Mouse (Mus musculus) Patski (cell line): ENCODE measurements at regions not wholly inside any gene's neighbourhood (a gene's known extent, or its start where the extent isn't known, plus 50 kb on each side); places are given as distances from the start of the nearest gene placed in this dataset.

Experiments used
- ATAC-seq: fragments of 100-300 bp; one replicate; pipeline ENCODE4 v1.8.0; 2021
- CTCF ChIA-PET: fragments of 350-600 bp; sonication (Branson Sonifier 250); formaldehyde crosslinking; loops from one replicate; lab custom pipeline; 2022; ENCODE audit warnings: inconsistent platforms; lab: Charles Lee
- POLR2A ChIA-PET: fragments of 350-600 bp; sonication (Branson Sonifier 250); formaldehyde crosslinking; loops from one replicate; lab custom pipeline; 2022; ENCODE audit warnings: antibody characterized with exemption, inconsistent platforms; lab: Charles Lee
- DNase-seq: peaks from one replicate; pipeline ENCODE4 v3.0.0-alpha.2; 2011; ENCODE audit warnings: low read depth, low spot score
- H3K27me3 ChIP-seq: fragments of 371-371 bp; one replicate; pipeline ENCODE4 v1.5.1; 2021
- CTCF ChIP-seq: fragments of 100-300 bp; IDR thresholded peaks from one replicate; pipeline ENCODE4 v1.5.1; 2021
- in situ Hi-C: fragments of 300-500 bp; cut with MboI; formaldehyde crosslinking; loops from 3 replicates; pipeline ENCODE4 v1.11.1; 2018; ENCODE audit warnings: low pct_unique_long_range_greater_than_20kb, mixed read lengths

- no peaks in the 10 kb centered on the region for H3K27me3 ChIP-seq
- POLR2A ChIA-PET = no interaction called here
- CTCF ChIA-PET = interaction anchor here (1.6 kb wide), 1 partner anchor 16 kb away, joined by 4 read pairs; no protein-coding TSS in a partner anchor
- no peak for TF ChIP-seq CTCF
- DNase-seq (no peak), ATAC-seq (no peak)
- in situ Hi-C loops = no loop called here
Observed at GRCm38 (mm10) chr12:12787608-12788262, 154.0 kb downstream of the Mycn start.

GRCm38 (mm10) chr12:12787161-12787560 is 154.6 kb downstream of the Mycn start:
- CTCF ChIA-PET = no interaction called here
- in situ Hi-C loops = no loop called here

GRCm38 (mm10) chr12:12783699-12784605 is 157.8 kb downstream of the Mycn start:
- ATAC-seq (no peak), DNase-seq (no peak)
- no peak for TF ChIP-seq CTCF
- ChIA-PET POLR2A (no interaction called here), CTCF (no interaction called here)
- H3K27me3 ChIP-seq = no peaks in the 10 kb centered on the region
- in situ Hi-C loops = no loop called here

More at GRCm38 (mm10) chr12:12787161-12787560, 154.6 kb downstream of the Mycn start:
- POLR2A ChIA-PET = interaction anchor here (0.6 kb wide), 1 partner anchor 110 kb away, joined by 4 read pairs; no protein-coding TSS in a partner anchor
- ATAC-seq = no peak
- H3K27me3 ChIP-seq = no peaks in the 10 kb centered on the region
- no peak for TF ChIP-seq CTCF
- DNase-seq = no peak

- in situ Hi-C loops = no loop called here
- POLR2A ChIA-PET = no interaction called here
- DNase-seq = no peak
- H3K27me3 ChIP-seq = no peaks in the 10 kb centered on the region
- no peak for TF ChIP-seq CTCF
- CTCF ChIA-PET = no interaction called here
- ATAC-seq = no peak
Observed at GRCm38 (mm10) chr12:12781526-12781925, 160.2 kb downstream of the Mycn start.

- ChIA-PET CTCF (no interaction called here), POLR2A (interaction anchor here (0.6 kb wide), 1 partner anchor 125 kb away, joined by 3 read pairs; no protein-coding TSS in a partner anchor)
- DNase-seq (no peak), ATAC-seq (no peak)
- H3K27me3 ChIP-seq = no peaks in the 10 kb centered on the region
- in situ Hi-C loops = no loop called here
- TF ChIP-seq CTCF = no peak
Observed at GRCm38 (mm10) chr12:12778563-12779256, 163.0 kb downstream of the Mycn start.

- DNase-seq (no peak), ATAC-seq (no peak)
- in situ Hi-C loops = no loop called here
- ChIA-PET CTCF (no interaction called here), POLR2A (no interaction called here)
- no peaks in the 10 kb centered on the region for H3K27me3 ChIP-seq
- TF ChIP-seq CTCF = no peak
Observed at GRCm38 (mm10) chr12:12777422-12777821, 164.3 kb downstream of the Mycn start.

- ATAC-seq = no peak
- DNase-seq = no peak
- no peak for TF ChIP-seq CTCF
- in situ Hi-C loops = no loop called here
- H3K27me3 ChIP-seq = no peaks in the 10 kb centered on the region
- ChIA-PET CTCF (no interaction called here), POLR2A (no interaction called here)
Observed at GRCm38 (mm10) chr12:12776783-12777182, 164.9 kb downstream of the Mycn start.

- ChIA-PET CTCF (interaction anchor here (1.2 kb wide), 1 partner anchor 17 kb away, joined by 4 read pairs; no protein-coding TSS in a partner anchor), POLR2A (no interaction called here)
- no peaks in the 10 kb centered on the region for H3K27me3 ChIP-seq
- TF ChIP-seq CTCF = no peak
- ATAC-seq = no peak
- in situ Hi-C loops = loop anchor here (25.0 kb wide), 1 partner anchor 441 kb away; no protein-coding TSS in a partner anchor
- DNase-seq = no peak
Observed at GRCm38 (mm10) chr12:12770970-12771369, 170.7 kb downstream of the Mycn start.

GRCm38 (mm10) chr12:12766510-12767304 is 175.0 kb downstream of the Mycn start:
- TF ChIP-seq CTCF = no peak
- CTCF ChIA-PET = interaction anchor here (1.3 kb wide), 1 partner anchor 10 kb away, joined by 3 read pairs; no protein-coding TSS in a partner anchor
- DNase-seq = no peak
- ATAC-seq = no peak
- POLR2A ChIA-PET = no interaction called here
- H3K27me3 ChIP-seq = no peaks in the 10 kb centered on the region
- in situ Hi-C loops = loop anchor here (10.0 to 25.0 kb wide), 2 partner anchors 168 to 446 kb away; no protein-coding TSS in a partner anchor
